Mouse (Mus musculus) E14TG2a.4 (cell line): Measurements from ENCODE around the gene Dpp3.

Experiments used
- H3K27me3 ChIP-seq: 2 replicates; pipeline ENCODE4 v1.6.1; 2014; ENCODE audit warnings: low read length, control low read depth; ENCODE audit not compliant: insufficient read depth
- H3K36me3 ChIP-seq: 2 replicates; pipeline ENCODE4 v1.6.1; 2014; ENCODE audit warnings: low read length, control low read depth; ENCODE audit not compliant: insufficient read depth
- H3K4me1 ChIP-seq: replicated peaks from 2 replicates; pipeline ENCODE4 v1.6.1; 2014; ENCODE audit warnings: low read depth, low read length, control low read depth
- H3K4me3 ChIP-seq: replicated peaks from 2 replicates; pipeline ENCODE4 v1.5.1; 2014; ENCODE audit warnings: mild to moderate bottlenecking, low read length
- H3K9me3 ChIP-seq: 2 replicates; pipeline ENCODE4 v1.6.1; 2014; ENCODE audit warnings: low read length, control low read depth
- CTCF ChIP-seq: conservative IDR thresholded peaks from 2 replicates; pipeline ENCODE4 v1.5.1; 2014; ENCODE audit warnings: low read length
- NANOG ChIP-seq: IDR thresholded peaks from 2 replicates; pipeline ENCODE4 v1.6.1; 2014; ENCODE audit warnings: borderline replicate concordance, low read length, mixed read lengths
- POU5F1 ChIP-seq: IDR thresholded peaks from 2 replicates; pipeline ENCODE4 v1.6.1; 2014; ENCODE audit warnings: low read length, borderline replicate concordance

Dpp3 gene

GRCm38 (mm10) chr19:4899888-4900287 lies 28.2 kb downstream of the Dpp3 start:
- no peak overlapping the region for H3K4me3 ChIP-seq
- H3K27me3 ChIP-seq: peaks cover 3% of the 10 kb centered on the region; the same call in 1 of the 2 replicates
- TF ChIP-seq NANOG (no peak), CTCF (no peak), POU5F1 (no peak)
- H3K4me1 ChIP-seq: peaks cover 46% of the 10 kb centered on the region
- no peaks in the 10 kb centered on the region for H3K9me3 ChIP-seq
- H3K36me3 ChIP-seq: peaks cover 22% of the 10 kb centered on the region; the same call in 1 of the 2 replicates

GRCm38 (mm10) chr19:4898972-4899371 lies 29.1 kb downstream of the Dpp3 start:
- Histone ChIP-seq H3K9me3 (no peaks in the 10 kb centered on the region), H3K4me1 (peaks cover 56% of the 10 kb centered on the region), H3K36me3 (peaks cover 22% of the 10 kb centered on the region; the same call in 1 of the 2 replicates), H3K4me3 (no peak overlapping the region), H3K27me3 (peaks cover 7% of the 10 kb centered on the region; the same call in 1 of the 2 replicates)
- no peak for TF ChIP-seq CTCF
- TF ChIP-seq POU5F1: no peak
- TF ChIP-seq NANOG: no peak

DNA sequence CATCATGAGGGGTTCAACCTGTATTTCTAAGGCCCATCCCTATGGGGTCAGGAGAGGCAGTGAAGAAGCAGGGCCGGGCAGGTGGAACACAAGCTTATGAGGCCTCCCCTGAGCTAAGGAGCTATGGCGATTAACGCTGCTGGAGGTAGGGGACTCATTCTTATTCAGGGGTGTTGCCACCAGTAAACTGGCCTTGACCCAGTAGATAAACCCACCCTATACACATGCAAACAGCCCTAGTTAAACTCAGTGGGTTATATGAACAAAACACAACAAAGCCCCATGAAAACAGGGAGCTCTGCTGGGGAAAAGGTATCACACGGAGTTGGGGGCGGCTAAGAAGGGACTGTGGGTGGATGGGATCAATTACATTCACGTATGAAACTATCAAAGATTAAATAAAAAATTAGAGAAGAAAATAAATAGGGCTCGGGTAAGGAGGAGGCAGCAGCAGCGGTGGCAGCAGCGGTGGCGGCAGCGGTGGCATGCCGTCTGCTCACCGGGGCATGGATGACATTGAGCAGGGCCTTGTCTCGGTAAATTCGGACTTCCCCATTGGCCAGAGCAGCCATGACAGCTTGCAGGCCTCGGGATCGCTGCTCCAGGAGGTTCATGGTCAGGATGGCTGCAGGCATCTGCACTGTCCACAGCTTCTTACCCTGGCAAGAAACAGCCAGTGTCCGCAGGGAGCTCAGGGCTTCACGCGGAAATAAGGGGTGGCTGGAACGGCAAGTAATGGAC lies 31.1 kb downstream of the Dpp3 start:
- H3K27me3 ChIP-seq: peaks cover 19% of the 10 kb centered on the region
- H3K4me1 ChIP-seq: peaks cover 56% of the 10 kb centered on the region
- TF ChIP-seq CTCF (no peak), POU5F1 (peak; percentile 97), NANOG (peak; percentile 84)
- no peaks in the 10 kb centered on the region for H3K9me3 ChIP-seq
- H3K4me3 ChIP-seq: peak overlapping the region; percentile 66
- H3K36me3 ChIP-seq: peaks cover 18% of the 10 kb centered on the region

GRCm38 (mm10) chr19:4891798-4892197 lies 36.3 kb downstream of the Dpp3 start:
- no peak overlapping the region for H3K4me3 ChIP-seq
- TF ChIP-seq CTCF (no peak), NANOG (no peak), POU5F1 (no peak)
- peaks cover 45% of the 10 kb centered on the region for H3K27me3 ChIP-seq
- H3K4me1 ChIP-seq: peaks cover 35% of the 10 kb centered on the region
- peaks cover 39% of the 10 kb centered on the region for H3K36me3 ChIP-seq
- no peaks in the 10 kb centered on the region for H3K9me3 ChIP-seq

DNA sequence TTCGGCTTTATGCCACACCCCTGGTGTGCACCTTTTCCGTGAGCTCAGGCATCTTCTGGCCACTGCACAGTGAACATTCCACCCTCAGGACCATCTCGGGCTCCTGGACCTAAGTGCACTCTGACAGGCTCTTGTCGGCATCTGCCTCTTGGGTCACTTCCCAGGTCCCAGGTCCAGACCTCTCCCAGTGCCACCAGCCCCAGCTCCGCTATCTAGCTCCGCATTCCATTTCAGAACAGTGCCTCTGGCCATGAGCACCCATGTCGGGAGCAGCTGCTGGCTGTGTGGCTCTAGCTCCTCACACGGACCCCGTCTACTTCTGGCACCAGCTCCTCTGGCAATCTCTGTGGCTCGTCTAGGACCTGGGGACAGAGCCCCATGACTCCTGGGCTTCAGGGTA lies 38.3 kb downstream of the Dpp3 start:
- Histone ChIP-seq H3K27me3 (peaks cover 41% of the 10 kb centered on the region), H3K9me3 (no peaks in the 10 kb centered on the region), H3K4me1 (peaks cover 16% of the 10 kb centered on the region), H3K4me3 (no peak overlapping the region), H3K36me3 (peaks cover 42% of the 10 kb centered on the region)
- TF ChIP-seq POU5F1: no peak
- no peak for TF ChIP-seq CTCF
- TF ChIP-seq NANOG: no peak

DNA sequence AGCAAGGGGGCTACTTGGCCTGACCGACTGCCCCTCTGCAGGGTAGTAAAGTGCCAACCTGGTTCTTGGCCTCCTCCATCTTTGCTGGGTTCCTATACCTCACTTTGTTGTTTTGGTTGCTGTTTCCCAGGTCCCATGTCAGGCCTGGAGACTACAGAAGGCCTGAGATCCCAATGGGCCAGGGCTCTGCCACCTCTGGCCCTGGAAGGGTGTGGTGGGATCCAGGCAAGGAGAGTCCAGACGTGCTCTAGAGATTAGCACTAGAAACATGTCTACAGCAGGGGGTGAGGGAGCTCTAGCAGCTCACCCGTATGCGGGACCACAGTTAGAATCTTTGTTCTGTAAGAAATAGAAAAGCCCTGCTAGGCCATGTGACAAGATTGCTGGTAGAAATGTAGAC lies 44.1 kb downstream of the Dpp3 start:
- TF ChIP-seq POU5F1 (no peak), NANOG (no peak), CTCF (no peak)
- H3K36me3 ChIP-seq: peaks cover 49% of the 10 kb centered on the region
- H3K27me3 ChIP-seq: no peaks in the 10 kb centered on the region
- peaks cover 24% of the 10 kb centered on the region for H3K4me1 ChIP-seq
- H3K4me3 ChIP-seq: no peak overlapping the region
- no peaks in the 10 kb centered on the region for H3K9me3 ChIP-seq

DNA sequence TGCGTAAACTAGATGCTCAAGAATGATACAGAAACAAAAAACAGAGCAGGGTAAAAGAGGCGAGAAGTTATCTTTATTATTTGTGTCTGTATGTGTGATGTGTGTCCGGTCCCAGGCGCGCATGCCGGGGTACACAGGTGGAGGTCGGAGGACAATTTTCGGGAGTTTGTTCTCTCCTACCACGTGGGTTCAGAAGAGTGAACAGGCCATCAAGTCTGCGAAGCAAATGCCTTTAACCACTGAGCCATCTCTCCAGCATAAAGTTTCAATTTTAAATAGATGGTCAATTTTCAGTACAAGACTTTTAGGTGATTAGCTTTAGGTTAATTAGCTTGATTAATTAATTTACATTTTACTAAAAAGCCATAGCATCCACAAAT lies 48.8 kb downstream of the Dpp3 start:
- no peaks in the 10 kb centered on the region for H3K9me3 ChIP-seq
- TF ChIP-seq NANOG: no peak
- no peak for TF ChIP-seq POU5F1
- TF ChIP-seq CTCF: no peak

GRCm38 (mm10) chr19:4878405-4879323 lies 49.4 kb downstream of the Dpp3 start, which contains the start of gene Zdhhc24:
Gene Zdhhc24, plus strand, starts transcription at chr19:4878668.
- peaks cover 65% of the 10 kb centered on the region for H3K4me1 ChIP-seq
- peaks cover 2% of the 10 kb centered on the region; the same call in 1 of the 2 replicates for H3K27me3 ChIP-seq
- H3K4me3 ChIP-seq: peak within 1 kb of the TSS; percentile 98
- H3K9me3 ChIP-seq: no peaks in the 10 kb centered on the region
- TF ChIP-seq NANOG: no peak
- TF ChIP-seq CTCF: no peak
- TF ChIP-seq POU5F1: no peak
- peaks cover 37% of the 10 kb centered on the region for H3K36me3 ChIP-seq

More for the DNA sequence above, 48.8 kb downstream of the Dpp3 start:
- Histone ChIP-seq H3K27me3 (peaks cover 2% of the 10 kb centered on the region; the same call in 1 of the 2 replicates), H3K36me3 (peaks cover 42% of the 10 kb centered on the region), H3K4me1 (peaks cover 62% of the 10 kb centered on the region), H3K4me3 (peak overlapping the region; percentile 98)
